Mouse (Mus musculus): Measurements from ENCODE around the gene H2-DMa.

The H2-DMa gene

DNA sequence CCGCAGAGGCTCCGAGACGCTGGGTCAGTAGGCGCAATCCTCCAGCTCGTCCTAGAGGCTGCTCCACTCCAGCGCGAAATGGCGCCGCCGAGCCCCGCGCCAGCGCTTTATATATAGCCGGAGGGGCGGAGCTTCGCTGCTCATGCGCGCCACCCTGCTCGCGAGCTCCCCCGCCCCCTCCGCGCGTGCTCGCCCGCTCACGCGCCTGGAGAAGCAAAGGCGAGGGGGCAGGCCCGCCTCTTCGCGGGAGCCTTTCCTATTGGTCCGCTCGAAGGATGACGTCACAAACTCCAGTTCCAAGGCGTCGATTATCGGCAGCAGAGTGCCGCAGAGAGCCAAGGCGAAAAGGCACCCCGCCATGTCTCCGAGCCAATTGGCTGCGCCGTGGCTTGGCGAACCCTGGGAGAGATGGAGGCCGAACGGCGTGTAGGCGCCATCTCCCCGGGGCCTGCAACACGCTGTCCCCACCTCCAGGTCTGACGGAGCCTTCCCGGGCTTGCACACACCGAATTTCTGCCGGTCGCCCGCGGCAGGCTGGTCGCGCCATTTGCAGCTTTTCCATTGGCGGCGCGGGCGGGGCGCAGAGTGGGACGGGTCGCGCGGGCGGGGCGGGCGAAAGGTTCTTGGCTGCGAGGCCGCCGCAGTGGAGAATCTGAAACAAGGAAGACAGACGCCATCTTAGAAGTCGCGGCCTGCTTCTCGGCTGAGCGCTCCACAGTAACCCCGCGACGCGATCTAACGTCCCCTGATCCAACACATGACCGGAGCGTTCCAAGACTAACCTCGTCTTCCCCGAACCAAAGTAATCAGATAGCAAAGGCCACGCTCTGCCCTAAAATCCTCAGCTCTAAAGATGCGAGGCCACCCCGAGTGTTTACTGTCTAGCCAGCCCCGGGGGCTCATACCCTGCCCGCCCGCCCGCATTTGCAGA, at the start of gene H2-DMa:
H2-DMa (plus strand) TSS at position 293 of the 931 bp plus-strand sequence.
- DNase-seq (ENCODE audit: low spot score) = peak; percentile 98

DNA sequence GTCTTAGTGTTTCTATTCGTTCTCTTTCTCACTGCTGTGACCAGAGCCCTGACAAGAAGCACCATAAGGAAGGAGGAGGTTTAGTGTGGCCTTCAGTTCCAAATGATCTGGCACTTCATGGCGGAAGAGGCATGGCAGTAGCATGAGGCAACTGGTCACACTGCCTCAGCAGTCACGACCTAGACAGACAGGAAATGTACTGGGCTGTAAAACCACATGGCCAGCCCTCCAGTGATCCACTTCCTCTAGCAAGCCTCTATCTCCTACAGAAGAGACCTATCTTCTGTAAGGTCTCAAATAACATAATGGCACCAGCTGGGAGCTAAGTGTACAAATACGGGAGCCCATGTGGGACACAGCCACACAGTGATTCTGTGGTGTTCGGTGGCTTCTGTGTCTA, 47.2 kb upstream of the H2-DMa start:
- no peak for DNase-seq (ENCODE audit: low spot score)

- DNase-seq (ENCODE audit: low spot score) = peak; percentile 53
Observed at GRCm38 (mm10) chr17:34075271-34075670, 44.1 kb upstream of the H2-DMa start.

DNA sequence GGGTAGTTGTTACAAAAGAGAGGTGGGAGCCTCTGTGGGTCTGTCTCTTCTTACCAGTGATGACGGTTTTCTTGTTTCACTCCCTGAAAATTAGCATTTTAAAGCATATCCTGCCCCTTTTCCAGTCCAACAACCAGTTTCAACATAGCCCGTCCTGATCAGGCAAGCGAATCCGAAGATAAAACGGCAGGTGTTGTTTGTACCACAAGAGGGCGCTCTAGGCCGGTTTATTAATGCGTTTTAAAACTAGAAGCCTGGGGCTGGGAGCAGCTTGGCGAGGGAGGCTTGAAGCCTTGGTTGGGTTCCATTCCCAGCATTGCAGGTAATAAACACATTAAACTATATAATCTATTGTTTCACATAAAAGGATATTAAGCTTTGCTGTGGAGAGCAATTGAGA, 41.8 kb upstream of the H2-DMa start:
- DNase-seq (ENCODE audit: low spot score) = peak; percentile 59

GRCm38 (mm10) chr17:34078148-34078547, 41.2 kb upstream of the H2-DMa start:
- no peak for DNase-seq (ENCODE audit: low spot score)

GRCm38 (mm10) chr17:34079002-34079401, 40.3 kb upstream of the H2-DMa start:
- no peak for DNase-seq (ENCODE audit: low spot score)

DNA sequence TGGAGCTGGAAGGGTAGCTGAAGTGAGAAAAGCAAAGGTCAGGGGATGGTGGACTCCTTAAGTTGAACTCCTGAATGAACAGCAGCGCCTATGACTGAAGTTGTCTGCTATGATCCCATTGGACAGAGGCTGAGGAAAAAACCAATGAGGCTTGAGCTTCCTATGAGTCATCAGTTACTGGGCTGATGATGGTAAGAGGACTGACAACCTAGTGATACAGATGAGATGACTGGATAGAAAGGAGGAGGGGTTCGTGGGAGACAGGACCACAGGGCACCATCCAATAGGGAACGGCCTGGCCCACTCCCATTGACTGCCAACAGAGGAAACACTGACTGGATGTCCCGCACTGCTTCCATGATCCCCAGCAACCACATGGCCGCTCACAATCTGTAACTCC, 39.7 kb upstream of the H2-DMa start:
- no peak for DNase-seq (ENCODE audit: low spot score)

DNA sequence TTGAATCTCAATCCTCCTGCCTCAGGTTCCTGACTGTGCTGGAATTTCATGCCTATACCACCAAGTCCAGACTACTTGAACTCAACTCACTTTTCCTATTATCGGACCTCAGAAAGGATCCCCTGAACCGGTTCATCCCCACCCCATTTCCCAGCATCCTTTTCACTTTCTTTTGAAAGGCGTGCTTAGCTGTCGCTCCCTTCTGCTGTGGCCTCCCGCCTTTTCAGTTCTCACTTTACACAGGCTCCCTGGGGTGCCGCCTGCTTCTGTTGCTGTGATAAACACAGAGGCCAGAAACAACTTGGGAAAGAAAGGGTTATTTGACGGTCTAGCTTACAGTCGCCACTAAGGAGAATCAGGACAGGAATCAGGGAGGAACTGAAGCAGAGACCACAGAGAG, 36.2 kb upstream of the H2-DMa start:
- DNase-seq (ENCODE audit: low spot score) = no peak

DNA sequence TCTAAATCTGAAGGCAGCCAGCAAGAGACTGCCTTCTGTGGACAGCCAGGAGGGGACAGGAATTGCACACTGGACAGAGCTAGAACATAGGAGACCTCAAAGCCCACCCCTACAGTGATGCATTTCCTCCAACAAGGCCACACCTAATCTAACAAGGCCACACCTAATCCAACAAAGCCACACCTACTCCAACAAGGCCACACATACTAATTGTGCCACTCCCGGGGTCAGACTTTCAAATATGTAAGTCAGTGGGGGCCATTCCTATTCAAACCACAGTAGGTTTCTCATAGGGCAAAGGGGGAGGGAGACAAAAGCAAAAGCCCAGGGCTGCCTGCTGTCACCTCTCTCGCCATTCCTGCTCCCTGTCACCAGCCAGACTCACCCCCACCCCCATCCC, 32.0 kb upstream of the H2-DMa start:
- DNase-seq (ENCODE audit: low spot score) = no peak

DNA sequence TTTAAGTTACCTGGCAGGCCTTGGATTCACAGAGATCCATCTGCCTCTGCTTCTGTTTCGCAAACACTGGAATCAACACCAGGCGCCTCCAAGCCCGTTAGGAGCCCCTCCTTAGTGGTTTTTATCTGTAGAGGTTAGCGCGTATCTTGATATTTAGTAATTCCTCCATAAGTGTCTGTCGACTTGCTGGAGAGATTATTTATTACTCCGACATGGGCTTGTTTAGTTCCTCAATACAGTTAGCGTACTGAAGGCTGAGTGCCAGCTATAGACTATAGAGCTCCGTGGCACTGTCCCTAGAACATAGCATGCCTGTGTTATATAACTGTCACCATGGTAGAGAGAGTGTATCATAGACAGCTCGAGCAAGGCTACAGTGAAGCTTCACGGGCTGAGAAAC, 31.2 kb upstream of the H2-DMa start:
- no peak for DNase-seq (ENCODE audit: low spot score)

- no peak for DNase-seq (ENCODE audit: low spot score)
Observed at GRCm38 (mm10) chr17:34090923-34091322, 28.4 kb upstream of the H2-DMa start.

- DNase-seq (ENCODE audit: low spot score) = no peak
Observed at GRCm38 (mm10) chr17:34092197-34092875, 27.0 kb upstream of the H2-DMa start, which contains the start of gene H2-Oa. Gene H2-Oa (plus strand): TSS chr17:34092340.

- no peak for DNase-seq (ENCODE audit: low spot score)
Observed at GRCm38 (mm10) chr17:34093199-34093874, 26.0 kb upstream of the H2-DMa start.

DNA sequence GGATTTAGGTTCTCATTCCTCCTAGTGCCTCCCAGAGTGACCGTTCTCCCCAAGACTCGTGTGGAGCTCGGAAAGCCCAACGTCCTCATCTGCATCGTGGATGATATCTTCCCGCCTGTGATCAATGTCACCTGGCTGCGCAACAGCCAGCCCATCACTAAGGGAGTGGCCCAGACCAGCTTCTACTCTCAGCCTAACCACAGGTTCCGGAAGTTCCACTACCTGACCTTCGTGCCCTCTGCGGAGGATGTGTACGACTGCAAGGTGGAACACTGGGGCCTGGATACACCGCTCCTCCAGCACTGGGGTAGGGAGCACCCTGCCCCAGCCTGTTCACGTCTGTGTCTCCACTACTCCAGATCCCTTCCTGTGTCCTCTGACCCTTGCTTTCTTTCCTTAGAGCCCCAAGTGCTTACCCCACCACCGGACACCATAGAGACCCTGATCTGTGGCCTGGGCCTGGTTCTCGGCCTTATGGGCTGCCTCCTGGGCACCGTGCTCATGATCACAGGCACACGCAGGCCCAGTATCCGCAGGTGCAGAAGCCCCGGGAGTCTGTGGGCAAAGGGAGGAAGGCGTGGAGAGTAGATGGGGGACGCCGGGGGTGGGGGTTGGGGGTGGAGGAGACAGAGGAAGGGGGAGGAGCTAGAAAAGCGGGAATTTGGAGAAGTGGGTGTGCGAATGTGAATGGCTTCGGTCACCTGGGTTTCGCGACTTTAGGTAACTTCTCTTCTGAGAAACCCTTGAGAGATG, 24.9 kb upstream of the H2-DMa start:
- DNase-seq (ENCODE audit: low spot score) = no peak

DNA sequence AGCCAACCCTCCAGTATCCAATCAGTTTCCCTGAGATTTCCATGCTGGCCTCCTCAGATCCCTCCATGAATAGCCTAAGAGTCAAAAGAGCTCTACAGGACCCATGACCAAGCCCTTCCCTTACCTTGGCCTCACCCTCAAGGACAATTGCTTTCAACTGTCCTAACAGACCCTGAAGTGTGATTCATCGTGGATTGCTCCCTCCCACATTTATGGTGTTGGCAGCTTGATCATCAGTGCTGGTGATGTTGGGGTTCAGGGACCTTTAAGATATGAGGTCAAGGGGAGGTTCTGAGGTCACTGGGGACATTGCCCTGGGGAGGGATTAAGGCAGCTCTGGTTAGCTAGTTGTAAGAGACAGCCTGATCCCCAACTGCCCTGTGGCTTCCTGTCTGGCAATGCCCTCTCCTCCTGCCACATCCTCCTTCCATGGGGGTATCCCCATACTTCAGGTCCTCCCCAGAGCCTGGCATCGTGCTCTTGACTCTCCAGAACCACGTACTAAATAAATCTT, 22.8 kb upstream of the H2-DMa start:
- no peak for DNase-seq (ENCODE audit: low spot score)

GRCm38 (mm10) chr17:34097272-34097671, 22.1 kb upstream of the H2-DMa start:
- no peak for DNase-seq (ENCODE audit: low spot score)

GRCm38 (mm10) chr17:34098709-34099479, 20.4 kb upstream of the H2-DMa start:
- no peak for DNase-seq (ENCODE audit: low spot score)

DNA sequence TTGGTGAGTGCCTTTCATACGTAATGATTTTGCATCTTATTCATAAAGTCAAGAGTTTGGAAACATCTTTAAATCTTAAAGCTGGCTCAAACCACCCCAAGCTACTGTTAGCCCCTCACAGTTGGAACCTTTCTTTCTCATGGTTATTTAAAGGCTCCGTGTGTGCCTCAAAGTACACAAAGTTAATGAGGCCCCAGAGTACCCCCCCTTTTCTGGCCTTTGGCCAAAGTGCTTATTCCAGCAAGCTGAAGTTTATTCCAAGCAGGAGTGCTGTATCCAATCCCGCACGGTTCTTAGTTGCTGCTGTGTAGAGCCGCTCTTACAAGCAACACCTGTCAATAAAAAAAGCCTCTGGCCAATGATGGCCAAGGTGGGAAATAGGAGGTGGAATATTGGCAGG, 19.8 kb upstream of the H2-DMa start:
- no peak for DNase-seq (ENCODE audit: low spot score)

- no peak for DNase-seq (ENCODE audit: low spot score)
Observed at GRCm38 (mm10) chr17:34101185-34101584, 18.2 kb upstream of the H2-DMa start.

GRCm38 (mm10) chr17:34101604-34102032, 17.7 kb upstream of the H2-DMa start:
- DNase-seq (ENCODE audit: low spot score) = peak; percentile 91

DNA sequence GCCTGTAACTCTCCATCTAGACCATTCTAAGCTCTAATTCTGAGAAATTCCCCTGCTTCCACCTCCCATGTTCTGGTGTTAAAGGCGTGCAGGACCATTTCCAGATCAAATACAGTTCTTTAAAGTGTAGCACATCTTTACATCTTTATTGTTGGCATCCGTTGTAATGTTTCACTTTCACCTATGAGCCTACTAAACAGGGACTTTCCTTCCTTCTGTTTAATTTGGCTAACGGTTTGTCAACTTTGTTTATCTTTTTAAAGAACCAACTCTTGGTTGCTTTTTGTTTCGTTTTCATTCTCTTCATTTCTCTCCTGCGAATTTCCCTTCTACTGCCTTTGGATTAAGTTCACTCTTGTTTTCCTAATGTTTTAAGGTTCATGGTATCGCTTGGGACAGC, 16.5 kb upstream of the H2-DMa start:
- no peak for DNase-seq (ENCODE audit: low spot score)
